Mouse (Mus musculus) forebrain, postnatal 0 days (tissue): ENCODE measurements around the gene Sbk2. TPM values are rescaled to one million over a fixed set of nuclear protein-coding genes. Genes with fewer than 3 reads are reported as not detected.
"Not testable (repeated sequence)": the region's sequence is repeated elsewhere in the genome, so short reads cannot be mapped to it uniquely, and the experiment has no call there.

Source experiments
- ATAC-seq: fragments of 200-750 bp; cut with Nextera tagmentation; 2 replicates; pipeline ENCODE4 v1.8.0; 2017; ENCODE audit warnings: mild to moderate bottlenecking, moderate library complexity
- DNase-seq: peaks from one replicate; pipeline ENCODE4 v3.0.0-alpha.2; 2015
- H3K27ac ChIP-seq: fragments of 300-500 bp; sonication (generic); 2 replicates; pipeline ENCODE4 v1.5.1; 2014; ENCODE audit warnings: low read depth, mild to moderate bottlenecking, antibody characterized with exemption, low read length, moderate library complexity, mixed read lengths
- H3K27me3 ChIP-seq: fragments of 300-500 bp; sonication (generic); 2 replicates; pipeline ENCODE4 v1.6.1; 2014; ENCODE audit warnings: mild to moderate bottlenecking, low read length, mixed read lengths; ENCODE audit not compliant: insufficient read depth
- H3K36me3 ChIP-seq: fragments of 300-500 bp; sonication (generic); 2 replicates; pipeline ENCODE4 v1.6.1; 2014; ENCODE audit warnings: mild to moderate bottlenecking, moderate library complexity; ENCODE audit not compliant: insufficient read depth
- H3K4me1 ChIP-seq: fragments of 300-500 bp; sonication (generic); 2 replicates; pipeline ENCODE4 v1.6.1; 2014; ENCODE audit warnings: antibody characterized with exemption; ENCODE audit not compliant: insufficient read depth
- H3K4me2 ChIP-seq: fragments of 300-500 bp; sonication (generic); 2 replicates; pipeline ENCODE4 v1.6.1; 2014; ENCODE audit warnings: low read depth, mild to moderate bottlenecking, moderate library complexity
- H3K4me3 ChIP-seq: fragments of 300-500 bp; sonication (generic); 2 replicates; pipeline ENCODE4 v1.5.1; 2014; ENCODE audit warnings: low read depth, low read length, mixed read lengths
- H3K9ac ChIP-seq: fragments of 300-500 bp; sonication (generic); 2 replicates; pipeline ENCODE4 v1.6.1; 2014; ENCODE audit warnings: mild to moderate bottlenecking
- H3K9me3 ChIP-seq: fragments of 300-500 bp; sonication (generic); 2 replicates; pipeline ENCODE4 v1.6.1; 2016; ENCODE audit warnings: low read length
- CTCF ChIP-seq: sonication (generic); IDR thresholded peaks from 2 replicates; pipeline ENCODE4 v1.5.1; 2016; ENCODE audit warnings: antibody characterized with exemption, control low read depth, low read depth
- WGBS: fragments of 180-500 bp; shearing (Covaris S2); extraction: QIAGEN DNeasy Blood & Tissue Kit; methylation state at CpG from one replicate; pipeline ENCODE4 v1.1.7; 2014; 5-methylcytosine and 5-hydroxymethylcytosine counted together
- polyA plus RNA-seq: library from polyadenylated mRNA; unstranded; fragments of >200 nt; fragmentation: Nextera tagmentation; extraction: Ambion mirVana; gene quantifications from 2 replicates; pipeline ENCODE4 v1.2.1, GENCODE M21; 2015
- total RNA-seq: library from RNA; depleted of rRNA; stranded (reverse); fragments of >200 nt; gene quantifications from 2 replicates; pipeline ENCODE4 v1.2.3, GENCODE M21; 2014; rRNA removed

Gene Sbk2
- not detected in 2 replicates for total RNA-seq
- not detected in 2 replicates for polyA plus RNA-seq

- Histone ChIP-seq H3K9ac (no peak within 1 kb of the TSS), H3K4me2 (no peak within 1 kb of the TSS), H3K27ac (no peak within 1 kb of the TSS), H3K36me3 (no peaks in the 10 kb centered on the region), H3K4me1 (no peaks in the 10 kb centered on the region), H3K9me3 (no peaks in the 10 kb centered on the region), H3K27me3 (no peaks in the 10 kb centered on the region), H3K4me3 (no peak within 1 kb of the TSS)
- WGBS = 7% methylated on average over 10 of the region's 10 CpGs
- peak; percentile 91 for ATAC-seq
- DNase-seq = peak; percentile 80
- peak; percentile 79 for TF ChIP-seq CTCF
Measured at GRCm38 (mm10) chr7:4964272-4964671, at the start of gene Sbk2. Gene Sbk2 (minus strand): TSS chr7:4964406.

GRCm38 (mm10) chr7:5012681-5013513 is 48.7 kb upstream of the Sbk2 start:
- Histone ChIP-seq H3K4me2 (no peak overlapping the region), H3K4me3 (no peak overlapping the region), H3K9ac (no peak overlapping the region), H3K36me3 (peaks cover 46% of the 10 kb centered on the region), H3K27me3 (no peaks in the 10 kb centered on the region), H3K4me1 (peaks cover 5% of the 10 kb centered on the region; the same call in 1 of the 2 replicates), H3K9me3 (no peaks in the 10 kb centered on the region), H3K27ac (no peak overlapping the region)
- DNase-seq = no peak
- TF ChIP-seq CTCF = no peak
- ATAC-seq = no peak
- 90% methylated on average over 27 of the region's 27 CpGs for WGBS

- no peak overlapping the region for H3K27ac ChIP-seq
- no peak overlapping the region for H3K4me2 ChIP-seq
- H3K9me3 ChIP-seq = no peaks in the 10 kb centered on the region
- peaks cover 57% of the 10 kb centered on the region for H3K36me3 ChIP-seq
- no peaks in the 10 kb centered on the region for H3K27me3 ChIP-seq
- no peak for ATAC-seq
- no peaks in the 10 kb centered on the region for H3K4me1 ChIP-seq
- DNase-seq = no peak
- H3K9ac ChIP-seq = no peak overlapping the region
- peak; percentile 19; the same call in 1 of the 2 replicates for TF ChIP-seq CTCF
- WGBS = 97% methylated on average over 26 of the region's 26 CpGs
- H3K4me3 ChIP-seq = no peak overlapping the region
Measured at GRCm38 (mm10) chr7:5008229-5008628, 44.0 kb upstream of the Sbk2 start.

- H3K4me1 ChIP-seq, H3K27ac ChIP-seq, H3K4me3 ChIP-seq, DNase-seq, H3K27me3 ChIP-seq, H3K9me3 ChIP-seq, H3K4me2 ChIP-seq, H3K9ac ChIP-seq, ATAC-seq: not testable (repeated sequence)
- WGBS = 53% methylated on average over 8 of the region's 8 CpGs
- peaks cover 11% of the 10 kb centered on the region for H3K36me3 ChIP-seq
Measured at GRCm38 (mm10) chr7:5002876-5003275, 38.7 kb upstream of the Sbk2 start.

- Histone ChIP-seq H3K4me3 (no peak overlapping the region), H3K36me3 (no peaks in the 10 kb centered on the region), H3K9ac (no peak overlapping the region), H3K9me3 (no peaks in the 10 kb centered on the region), H3K4me1 (peaks cover 11% of the 10 kb centered on the region; the same call in 1 of the 2 replicates), H3K27me3 (no peaks in the 10 kb centered on the region), H3K4me2 (no peak overlapping the region), H3K27ac (no peak overlapping the region)
- 75% methylated on average over 2 of the region's 2 CpGs for WGBS
- TF ChIP-seq CTCF = 0 out of 2 replicates have a peak, but pooled peaks have one; percentile 13
- ATAC-seq = no peak
- no peak for DNase-seq
Measured at GRCm38 (mm10) chr7:4999876-5000275, 35.7 kb upstream of the Sbk2 start.

GRCm38 (mm10) chr7:4996934-4997333 is 32.7 kb upstream of the Sbk2 start:
- no peak for TF ChIP-seq CTCF
- H3K4me1 ChIP-seq = peaks cover 16% of the 10 kb centered on the region; the same call in 1 of the 2 replicates
- H3K27me3 ChIP-seq = no peaks in the 10 kb centered on the region
- peak overlapping the region; percentile 81 for H3K27ac ChIP-seq
- peak overlapping the region; percentile 52 for H3K4me2 ChIP-seq
- H3K36me3 ChIP-seq = peaks cover 16% of the 10 kb centered on the region
- H3K9ac ChIP-seq = peak overlapping the region; percentile 88; the same call in 1 of the 2 replicates
- H3K4me3 ChIP-seq = peak overlapping the region; percentile 83
- ATAC-seq = no peak
- no peak for DNase-seq
- 55% methylated on average over 6 of the region's 8 CpGs for WGBS
- no peaks in the 10 kb centered on the region for H3K9me3 ChIP-seq
